Mouse (Mus musculus): ENCODE data around the gene Kif2a.
A peak's percentile ranks its signal among the peaks of the same experiment; 100 is the strongest.
"Not testable (repeated sequence)": the region's sequence is repeated elsewhere in the genome, so short reads cannot be mapped to it uniquely, and the experiment has no call there.

Gene Kif2a

DNA sequence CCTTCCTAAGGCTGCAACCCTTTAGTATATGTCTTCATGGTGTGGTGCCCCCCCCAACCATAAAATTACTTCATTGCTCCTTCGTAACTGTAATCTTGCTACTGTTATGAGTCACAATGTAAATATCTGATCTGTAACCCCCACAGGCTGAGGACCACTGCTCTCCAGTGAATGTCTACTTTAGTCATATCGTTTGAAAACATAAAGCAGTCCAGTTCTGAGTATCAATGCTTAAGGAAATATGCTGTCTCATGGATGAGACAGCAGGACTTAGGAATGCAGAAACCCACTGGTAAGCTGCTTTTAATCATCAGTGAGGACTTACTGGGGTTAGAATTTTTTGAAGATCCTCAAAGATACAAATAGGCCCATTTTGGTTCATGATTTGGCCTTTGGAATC is 2.5 kb downstream of the Kif2a start:
- no peak for DNase-seq

GRCm38 (mm10) chr13:107013926-107014325 is 8.0 kb downstream of the Kif2a start:
- no peak for DNase-seq

DNA sequence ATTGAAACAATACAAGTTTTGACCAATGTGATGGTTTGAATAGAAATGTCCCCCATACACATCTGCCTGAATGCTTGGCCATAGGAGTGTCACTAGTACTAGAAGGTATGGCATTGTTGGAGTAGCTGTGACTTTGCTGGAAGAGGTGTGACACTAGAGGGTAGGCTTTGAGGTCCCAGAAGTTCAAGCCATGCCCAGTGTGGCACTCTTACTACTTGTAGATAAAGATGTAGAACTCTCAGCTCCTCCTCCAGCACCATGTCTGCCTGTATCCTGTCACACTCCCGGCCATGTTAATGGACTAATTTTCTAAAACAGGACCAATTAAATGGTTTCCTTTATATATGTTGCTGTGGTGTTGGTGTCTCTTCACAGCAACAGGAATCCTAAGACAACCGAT is 10.3 kb downstream of the Kif2a start:
- no peak for DNase-seq

GRCm38 (mm10) chr13:107008174-107008573 is 13.8 kb downstream of the Kif2a start:
- no peak for DNase-seq

DNA sequence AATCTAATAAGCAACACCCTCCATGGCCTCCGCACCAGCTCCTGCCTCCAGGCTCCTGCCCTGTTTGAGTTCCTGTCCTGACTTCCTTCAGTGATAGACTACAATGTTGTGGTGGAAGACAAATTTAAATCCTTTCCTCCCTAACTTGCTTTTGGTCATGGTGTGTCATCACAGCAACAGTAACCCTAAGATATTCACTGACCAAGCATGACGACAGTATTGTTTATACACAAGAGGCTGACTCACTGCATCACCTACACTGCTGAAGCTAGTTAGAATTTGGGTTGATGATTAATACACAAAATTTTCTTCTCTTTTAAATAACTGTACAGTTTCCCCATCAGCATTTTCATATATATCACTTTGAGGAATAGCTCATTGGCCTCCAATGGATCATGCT is 18.7 kb downstream of the Kif2a start:
- no peak for DNase-seq

GRCm38 (mm10) chr13:106998671-106999070 is 23.3 kb downstream of the Kif2a start:
- DNase-seq = no peak

DNA sequence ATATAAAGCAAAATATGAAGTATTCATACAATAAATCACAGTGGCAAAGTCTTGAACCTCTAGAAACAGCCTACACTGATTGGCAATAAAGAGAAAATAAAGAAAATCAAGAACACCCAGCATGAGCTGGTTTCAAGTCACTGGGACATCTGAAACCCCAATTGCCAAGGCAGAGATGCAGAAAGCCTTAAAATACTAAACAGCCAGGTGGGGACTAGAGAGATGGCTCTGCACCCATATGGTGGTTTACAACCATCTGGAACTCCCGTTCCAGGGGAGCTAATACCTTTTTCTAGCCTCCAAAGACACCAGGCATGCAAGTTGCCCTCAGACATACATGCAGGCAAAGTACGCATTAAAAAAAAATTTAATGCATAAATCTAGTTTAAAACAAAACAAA is 23.9 kb downstream of the Kif2a start:
- peak; percentile 20 for DNase-seq

DNA sequence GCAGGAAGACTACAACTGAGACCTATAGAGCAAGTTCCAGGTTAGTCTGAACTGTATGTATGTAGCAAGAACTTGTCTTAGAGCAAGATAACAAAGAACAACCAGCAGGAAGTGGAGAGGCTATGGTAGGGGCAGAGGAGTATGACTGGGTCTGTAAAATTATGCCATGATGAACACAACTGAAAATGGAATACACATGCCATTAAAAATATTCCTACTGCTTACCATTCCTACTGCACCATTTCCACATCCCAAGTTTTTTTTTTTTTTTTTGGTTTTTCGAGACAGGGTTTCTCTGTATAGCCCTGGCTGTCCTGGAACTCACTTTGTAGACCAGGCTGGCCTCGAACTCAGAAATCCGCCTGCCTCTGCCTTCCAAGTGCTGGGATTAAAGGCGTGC is 24.4 kb downstream of the Kif2a start:
- DNase-seq = not testable (repeated sequence)

DNA sequence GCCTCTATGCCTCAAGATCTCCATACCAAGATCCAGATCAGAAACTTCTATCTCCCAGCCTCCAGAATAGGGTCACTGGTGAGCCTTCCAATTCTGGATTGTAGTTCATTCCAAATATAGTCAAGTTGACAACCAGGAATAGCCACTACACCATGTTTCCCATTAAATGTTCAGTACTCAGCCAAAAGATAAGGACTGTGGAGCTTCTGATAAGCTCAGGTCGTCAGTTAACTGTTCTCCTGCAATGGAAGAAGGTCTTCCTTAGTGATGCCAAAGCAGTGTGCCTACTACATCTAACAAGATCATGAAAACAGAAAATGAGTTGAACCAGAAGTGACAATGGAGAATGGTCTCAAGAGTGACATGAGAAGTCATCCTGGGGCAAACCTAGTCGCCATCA is 25.0 kb downstream of the Kif2a start:
- DNase-seq = no peak

DNA sequence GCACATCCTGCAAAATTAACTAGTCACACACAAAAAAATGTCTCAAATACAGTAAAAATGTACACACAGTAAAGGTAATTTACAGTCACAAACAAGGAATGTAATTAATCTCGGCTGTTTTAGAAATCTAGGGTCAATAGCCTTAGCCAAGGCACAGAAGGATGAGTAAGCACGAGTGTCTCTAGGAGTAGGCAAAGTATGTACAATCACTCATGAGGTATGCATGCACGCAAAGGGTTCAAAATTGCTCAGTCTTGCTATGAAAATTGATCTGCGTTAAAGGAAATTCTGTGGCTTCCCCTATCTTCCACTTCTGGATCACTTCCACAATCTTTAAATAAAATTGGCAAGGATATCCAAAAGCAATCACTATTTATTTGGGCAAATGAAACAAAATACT is 60.4 kb downstream of the Kif2a start:
- no peak for DNase-seq

GRCm38 (mm10) chr13:106960557-106960956 is 61.4 kb downstream of the Kif2a start:
- DNase-seq = no peak

DNA sequence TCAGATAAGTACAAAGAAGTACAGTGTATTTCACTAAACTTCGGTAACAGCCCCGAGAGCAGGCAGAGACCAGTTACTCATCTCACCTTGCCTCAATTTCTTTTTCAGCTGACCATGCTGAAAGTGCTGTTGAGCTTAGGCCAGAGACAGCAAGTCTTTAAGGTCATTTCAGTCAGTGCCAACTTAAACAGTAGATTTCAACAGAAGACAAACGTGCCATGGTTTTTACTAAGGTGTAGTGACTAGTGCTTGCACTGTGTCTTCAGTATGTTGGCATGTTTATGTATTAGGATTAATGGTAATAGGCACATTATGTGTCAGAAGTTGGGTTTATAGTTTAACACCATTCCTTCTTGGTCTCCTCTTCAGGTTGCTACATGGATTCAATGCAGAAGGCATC is 63.6 kb downstream of the Kif2a start:
- no peak for DNase-seq

GRCm38 (mm10) chr13:106957554-106957953 is 64.4 kb downstream of the Kif2a start:
- DNase-seq = no peak

GRCm38 (mm10) chr13:106954880-106955279 is 67.0 kb downstream of the Kif2a start:
- DNase-seq = no peak

DNA sequence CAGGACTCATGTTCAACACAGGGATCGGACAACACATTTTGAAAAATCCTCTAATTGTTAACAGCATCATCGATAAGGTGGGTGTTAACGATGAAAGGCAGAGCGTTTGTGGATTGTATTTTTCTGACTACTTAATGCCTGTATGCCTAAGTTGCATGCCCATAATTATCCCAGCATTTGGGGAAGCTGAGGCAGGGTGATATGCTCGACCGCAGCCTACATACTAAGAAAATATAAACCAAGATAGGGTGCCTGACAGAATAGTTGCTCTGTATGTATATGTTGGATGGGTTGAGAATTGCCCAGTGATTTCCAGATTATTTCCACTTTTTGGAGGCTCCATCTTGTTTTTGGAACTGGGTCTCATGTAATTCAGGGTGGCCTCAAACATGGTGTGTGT is 74.3 kb downstream of the Kif2a start:
- DNase-seq = no peak

GRCm38 (mm10) chr13:106946594-106947540 is 75.1 kb downstream of the Kif2a start, which contains the start of gene Dimt1:
Dimt1 (plus strand) TSS chr13:106947127.
- DNase-seq = peak; percentile 90

DNA sequence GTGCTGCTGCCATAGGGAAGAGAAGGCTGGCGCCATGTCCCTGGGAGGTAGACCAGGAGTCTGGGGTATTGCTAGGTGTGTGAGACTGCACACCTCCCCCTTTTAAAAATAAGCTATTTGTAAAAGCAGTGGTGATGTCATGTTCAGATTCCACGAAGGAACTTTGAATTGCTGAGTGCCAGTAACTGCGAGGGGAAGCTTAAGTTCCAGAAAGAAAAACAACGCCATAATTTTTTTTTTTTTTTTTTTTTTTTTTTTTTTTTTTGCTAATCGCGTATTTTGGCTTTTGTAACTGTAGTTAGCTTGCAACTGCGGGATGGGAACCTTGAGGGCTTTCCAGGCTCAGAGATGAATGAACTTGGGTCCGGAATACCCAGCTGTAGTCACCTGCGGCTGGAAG is 76.4 kb downstream of the Kif2a start:
- DNase-seq = no peak

DNA sequence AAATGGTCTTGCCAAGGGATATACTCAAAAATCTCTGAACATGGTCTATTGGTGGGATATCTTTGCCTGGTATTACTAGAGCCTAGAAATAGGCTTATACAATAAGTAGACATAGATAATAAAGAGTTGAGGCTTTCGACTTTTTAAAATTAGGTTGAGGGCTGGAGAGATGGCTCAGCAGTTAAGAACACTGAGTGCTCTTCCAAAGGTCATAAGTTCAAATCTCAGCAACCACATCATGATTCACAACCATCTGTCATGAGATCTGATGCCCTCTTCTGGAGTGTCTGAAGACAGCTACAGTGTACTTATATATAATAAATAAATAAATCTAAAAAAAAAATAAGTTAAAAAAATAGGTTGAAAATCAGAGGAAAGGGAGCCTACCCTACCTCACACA is 79.2 kb downstream of the Kif2a start:
- DNase-seq = no peak

- no peak for DNase-seq
Measured at GRCm38 (mm10) chr13:106941211-106941976, 80.5 kb downstream of the Kif2a start.

DNA sequence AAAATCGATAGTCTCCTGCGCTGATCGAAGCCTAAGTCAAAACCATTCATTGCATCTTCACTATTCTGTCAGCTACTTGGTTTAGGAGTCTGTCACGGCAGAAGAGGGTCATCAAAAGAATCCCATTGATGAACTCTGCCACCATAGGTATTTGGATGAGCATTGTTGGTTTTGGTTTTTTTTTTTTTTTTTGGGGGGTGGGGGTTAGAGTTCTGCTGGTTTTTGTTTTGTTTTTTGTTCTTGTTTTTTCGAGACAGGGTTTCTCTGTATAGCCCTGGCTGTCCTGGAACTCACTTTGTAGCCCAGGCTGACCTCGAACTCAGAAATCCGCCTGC is 84.8 kb downstream of the Kif2a start:
- DNase-seq = no peak

GRCm38 (mm10) chr13:106936256-106937137 is 85.4 kb downstream of the Kif2a start, which contains the start of gene Ipo11:
Ipo11 (minus strand) TSS chr13:106936958.
- peak; percentile 83 for DNase-seq

DNA sequence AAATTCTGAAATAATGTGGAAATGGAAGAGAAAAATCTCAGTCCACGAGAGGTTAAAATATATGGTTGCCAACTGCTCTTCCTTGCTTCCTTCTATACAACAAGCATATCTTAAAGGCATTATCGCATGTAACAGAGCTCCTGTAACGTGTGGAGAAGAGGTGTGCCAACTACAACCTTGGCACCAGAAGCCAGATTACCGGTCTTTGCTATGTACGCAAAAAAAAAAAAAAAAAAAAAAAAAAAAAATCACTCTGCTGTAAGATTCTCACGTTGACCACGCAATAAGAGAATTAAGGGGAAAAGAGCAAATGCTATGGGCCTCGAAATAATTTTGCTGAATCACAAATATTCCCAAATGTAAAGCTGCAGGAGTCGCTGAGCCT is 86.1 kb downstream of the Kif2a start:
- no peak for DNase-seq

GRCm38 (mm10) chr13:106929201-106929600 is 92.7 kb downstream of the Kif2a start:
- no peak for DNase-seq
